Mouse (Mus musculus) midbrain, embryonic 15.5 days (tissue): ENCODE measurements around the gene Trmt112. TPM values are rescaled to one million over a fixed set of nuclear protein-coding genes. Genes with fewer than 3 reads are reported as not detected.

ENCODE experiments used
- ATAC-seq: fragments of 200-750 bp; cut with Nextera tagmentation; replicated peaks from 2 replicates; pipeline ENCODE4 v1.8.0; 2017; ENCODE audit warnings: moderate TSS enrichment
- H3K27ac ChIP-seq: fragments of 300-500 bp; sonication (generic); 2 replicates; pipeline ENCODE4 v1.5.1; 2015; ENCODE audit warnings: mild to moderate bottlenecking, inconsistent platforms
- H3K27me3 ChIP-seq: fragments of 300-500 bp; sonication (generic); replicated peaks from 2 replicates; pipeline ENCODE4 v1.6.1; 2015; ENCODE audit warnings: inconsistent platforms
- H3K36me3 ChIP-seq: fragments of 300-500 bp; sonication (generic); replicated peaks from 2 replicates; pipeline ENCODE4 v1.6.1; 2015; ENCODE audit warnings: inconsistent platforms
- H3K4me1 ChIP-seq: fragments of 300-500 bp; sonication (generic); 2 replicates; pipeline ENCODE4 v1.6.1; 2015; ENCODE audit warnings: inconsistent platforms
- H3K4me2 ChIP-seq: fragments of 300-500 bp; sonication (generic); 2 replicates; pipeline ENCODE4 v1.6.1; 2015; ENCODE audit warnings: inconsistent platforms, mild to moderate bottlenecking, moderate library complexity
- H3K4me3 ChIP-seq: fragments of 300-500 bp; sonication (generic); 2 replicates; pipeline ENCODE4 v1.5.1; 2015; ENCODE audit warnings: mild to moderate bottlenecking, inconsistent platforms
- H3K9ac ChIP-seq: fragments of 300-500 bp; sonication (generic); 2 replicates; pipeline ENCODE4 v1.6.1; 2015; ENCODE audit warnings: mild to moderate bottlenecking, inconsistent platforms
- H3K9me3 ChIP-seq: fragments of 300-500 bp; sonication (generic); 2 replicates; pipeline ENCODE4 v1.6.1; 2016; ENCODE audit warnings: inconsistent platforms
- WGBS: fragments of 180-500 bp; shearing (Covaris S2); methylation state at CpG from one replicate; pipeline ENCODE4 v1.1.7; 2015; ENCODE audit warnings: mixed read lengths; 5-methylcytosine and 5-hydroxymethylcytosine counted together
- polyA plus RNA-seq: library from polyadenylated mRNA; unstranded; fragments of >200 nt; fragmentation: Nextera tagmentation; extraction: Ambion mirVana; gene quantifications from 2 replicates; pipeline ENCODE4 v1.2.1, GENCODE M21; 2015

Gene Trmt112
- polyA plus RNA-seq, 1 experiment from 2014 or later, result 101 TPM

DNA sequence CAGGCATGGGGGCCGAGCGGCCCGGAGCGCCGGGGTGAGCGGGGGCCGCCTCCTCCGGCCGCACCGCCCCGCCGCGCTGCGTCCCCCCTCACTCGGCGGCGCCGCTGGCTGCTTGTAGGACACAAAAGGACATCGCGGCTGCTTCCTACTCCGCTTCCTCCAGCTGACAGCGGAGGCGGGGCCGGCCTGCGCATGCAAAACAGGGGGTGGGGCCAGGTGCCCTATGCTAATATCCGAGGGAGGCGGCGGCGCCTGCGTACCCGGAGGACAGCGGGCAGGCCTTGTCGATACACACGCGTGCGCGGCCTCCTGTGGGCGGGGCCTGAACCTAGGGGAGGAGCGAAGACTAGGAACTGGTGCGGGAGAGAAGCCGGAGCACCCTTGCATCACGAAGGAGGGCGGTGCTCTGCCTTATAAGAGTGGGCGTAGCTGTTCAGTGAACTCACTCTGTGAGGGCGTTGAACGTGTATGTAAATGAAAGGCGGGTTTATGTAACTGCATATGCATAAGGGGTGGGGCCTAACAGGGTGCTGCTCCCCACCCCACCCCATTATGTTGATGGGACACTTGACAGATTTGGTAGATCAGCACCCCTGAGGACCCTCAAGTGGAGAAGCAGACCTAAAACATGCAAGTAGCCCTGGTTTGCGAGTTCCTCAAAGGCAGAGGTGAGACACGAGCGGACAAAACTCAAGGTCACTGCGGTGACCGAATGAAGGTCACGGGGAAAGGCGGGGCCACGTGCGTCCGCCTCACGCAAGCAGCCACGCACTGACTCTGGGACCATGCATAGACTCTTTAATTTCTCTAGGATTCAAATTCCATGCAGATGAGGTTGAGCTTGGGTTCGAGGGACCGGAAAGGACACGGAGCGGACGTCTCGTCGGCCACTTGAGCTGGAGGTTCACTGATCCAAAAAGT is 12.4 kb downstream of the Trmt112 start, which contains the start of gene Esrra:
TSS of gene Esrra (minus strand) at position 167 of the 921 bp plus-strand sequence.
- under 1% methylated on average over 66 of the region's 66 CpGs for WGBS

DNA sequence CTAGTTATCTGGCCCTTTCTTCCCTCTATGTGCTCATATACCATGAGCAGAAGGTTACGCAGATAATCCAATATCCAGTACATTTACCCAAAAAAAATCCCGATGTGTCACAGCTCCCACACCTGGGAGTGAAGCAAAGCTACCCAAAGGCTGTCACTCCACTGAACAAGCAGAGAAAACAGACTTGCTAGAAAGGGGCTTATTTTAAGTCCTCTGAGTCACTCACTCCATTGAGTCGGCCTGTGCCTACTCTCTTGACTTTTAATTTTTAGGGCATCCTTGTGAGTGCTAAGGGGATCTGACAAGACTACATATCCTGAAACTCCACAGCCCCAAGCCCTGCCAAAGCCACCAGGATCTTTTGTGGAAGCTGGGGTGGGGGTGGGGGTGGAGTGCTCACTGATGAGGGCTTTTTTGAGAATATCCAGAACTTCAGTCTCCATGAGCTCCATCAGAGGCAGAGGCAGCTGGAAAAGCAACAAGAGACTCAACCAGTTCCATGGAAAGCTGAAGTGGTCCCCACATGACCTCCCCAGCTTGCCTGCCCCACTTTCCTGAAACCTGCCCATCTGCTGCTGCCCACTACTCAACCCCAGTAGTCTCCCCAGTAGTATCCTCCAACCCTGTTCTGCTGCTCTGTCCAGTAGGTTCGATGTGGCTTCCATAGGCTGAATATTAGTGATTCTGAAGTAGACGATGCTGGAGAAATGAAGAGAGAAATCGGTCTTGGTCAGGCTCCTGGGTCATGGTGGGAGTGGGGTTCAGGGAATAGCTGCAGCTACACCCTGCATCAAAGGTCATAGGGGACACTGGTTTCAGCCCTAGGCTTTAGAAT is 13.6 kb downstream of the Trmt112 start:
- peaks cover 54% of the 10 kb centered on the region for H3K27me3 ChIP-seq
- H3K4me2 ChIP-seq, result peak overlapping the region; percentile 96; the same call in 1 of the 2 replicates

More for the DNA sequence above, 12.4 kb downstream of the Trmt112 start, which contains the start of gene Esrra:
- Histone ChIP-seq H3K9ac (peak within 1 kb of the TSS; percentile 94), H3K27ac (peak within 1 kb of the TSS; percentile 83), H3K4me2 (peak within 1 kb of the TSS; percentile 96), H3K9me3 (no peaks in the 10 kb centered on the region), H3K27me3 (peaks cover 42% of the 10 kb centered on the region), H3K4me3 (peak within 1 kb of the TSS; percentile 83), H3K4me1 (peaks cover 35% of the 10 kb centered on the region), H3K36me3 (no peaks in the 10 kb centered on the region)
- peak; percentile 95 for ATAC-seq

DNA sequence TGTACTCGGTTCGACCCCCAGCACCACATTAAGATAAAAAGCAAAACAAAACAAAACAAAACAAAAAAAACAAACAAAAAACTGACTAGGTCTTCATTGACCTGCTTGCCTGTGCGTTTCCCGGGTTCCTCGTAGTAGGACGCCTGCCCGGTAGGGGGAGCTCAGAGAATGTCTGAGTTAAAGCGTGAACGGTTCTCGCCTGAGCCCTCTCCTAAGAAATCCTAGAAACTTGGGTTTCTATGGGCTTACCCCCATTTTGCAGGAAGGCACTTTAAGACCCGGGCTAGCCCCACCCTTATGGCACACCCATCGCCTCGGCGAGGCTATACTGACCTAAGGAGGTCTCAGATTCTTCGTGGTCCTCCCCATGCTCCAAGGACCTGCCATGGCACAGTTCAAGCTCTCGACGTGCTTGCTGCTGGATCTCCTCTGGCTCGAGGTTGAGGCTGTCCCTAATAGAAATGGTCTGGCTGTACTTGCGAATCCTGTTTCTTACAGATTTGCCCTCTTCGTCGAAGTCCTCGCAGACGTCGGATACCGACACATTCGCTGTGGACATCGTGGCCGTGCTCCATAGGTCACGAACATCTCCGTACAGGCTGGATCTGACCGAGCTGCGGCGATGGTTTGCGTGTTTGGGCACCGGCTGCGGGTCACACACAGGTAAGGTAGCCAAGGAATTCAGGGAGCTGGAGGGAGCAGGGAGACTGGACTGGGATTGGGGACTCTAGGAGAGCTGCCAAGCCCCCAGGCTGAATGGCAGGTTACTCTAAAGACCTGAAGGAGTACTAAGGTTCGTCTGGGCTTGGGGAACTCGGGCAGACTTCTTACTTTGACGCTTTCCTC is 15.2 kb downstream of the Trmt112 start:
- Histone ChIP-seq H3K4me2 (0 out of 2 replicates have a peak overlapping the region, but pooled peaks have one; percentile 14), H3K27ac (no peak overlapping the region), H3K27me3 (peaks cover 65% of the 10 kb centered on the region), H3K36me3 (no peaks in the 10 kb centered on the region), H3K4me1 (peaks cover 34% of the 10 kb centered on the region), H3K9me3 (no peaks in the 10 kb centered on the region), H3K4me3 (peak overlapping the region; percentile 10; the same call in 1 of the 2 replicates), H3K9ac (no peak overlapping the region)
- 4% methylated on average over 39 of the region's 39 CpGs for WGBS
- no peak for ATAC-seq

More for the DNA sequence above, 13.6 kb downstream of the Trmt112 start:
- peaks cover 40% of the 10 kb centered on the region for H3K4me1 ChIP-seq
- no peak overlapping the region for H3K9ac ChIP-seq
- WGBS, result 60% methylated on average over 6 of the region's 6 CpGs
- 0 out of 2 replicates have a peak overlapping the region, but pooled peaks have one; percentile 83 for H3K4me3 ChIP-seq
- H3K36me3 ChIP-seq, result no peaks in the 10 kb centered on the region
- H3K9me3 ChIP-seq, result no peaks in the 10 kb centered on the region
- no peak overlapping the region for H3K27ac ChIP-seq
- ATAC-seq, result no peak

DNA sequence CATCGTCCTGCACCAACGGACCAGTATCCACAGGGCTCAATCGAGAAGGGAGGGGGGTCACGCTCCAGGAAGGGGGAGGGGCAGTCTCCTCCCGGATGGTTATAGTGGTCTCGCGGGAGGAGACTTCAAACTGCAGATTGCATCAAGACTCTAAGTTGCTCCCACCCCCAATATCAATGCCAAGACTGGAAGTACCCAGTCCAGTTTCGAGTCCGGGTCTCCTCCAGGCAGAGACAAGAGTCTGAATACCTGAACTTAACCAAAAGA is 15.7 kb downstream of the Trmt112 start, which contains the start of gene Catsperz:
TSS of gene Catsperz (minus strand) at position 74 of the 267 bp plus-strand sequence.
- H3K4me2 ChIP-seq, result 0 out of 2 replicates have a peak within 1 kb of the TSS, but pooled peaks have one; percentile 14
- ATAC-seq, result no peak
- no peak within 1 kb of the TSS for H3K27ac ChIP-seq
- H3K9me3 ChIP-seq, result no peaks in the 10 kb centered on the region
- peak within 1 kb of the TSS; percentile 10; the same call in 1 of the 2 replicates for H3K4me3 ChIP-seq
- no peaks in the 10 kb centered on the region for H3K36me3 ChIP-seq
- peaks cover 28% of the 10 kb centered on the region for H3K4me1 ChIP-seq
- peaks cover 69% of the 10 kb centered on the region for H3K27me3 ChIP-seq
- WGBS, result 4% methylated on average over 9 of the region's 9 CpGs
- no peak within 1 kb of the TSS for H3K9ac ChIP-seq

DNA sequence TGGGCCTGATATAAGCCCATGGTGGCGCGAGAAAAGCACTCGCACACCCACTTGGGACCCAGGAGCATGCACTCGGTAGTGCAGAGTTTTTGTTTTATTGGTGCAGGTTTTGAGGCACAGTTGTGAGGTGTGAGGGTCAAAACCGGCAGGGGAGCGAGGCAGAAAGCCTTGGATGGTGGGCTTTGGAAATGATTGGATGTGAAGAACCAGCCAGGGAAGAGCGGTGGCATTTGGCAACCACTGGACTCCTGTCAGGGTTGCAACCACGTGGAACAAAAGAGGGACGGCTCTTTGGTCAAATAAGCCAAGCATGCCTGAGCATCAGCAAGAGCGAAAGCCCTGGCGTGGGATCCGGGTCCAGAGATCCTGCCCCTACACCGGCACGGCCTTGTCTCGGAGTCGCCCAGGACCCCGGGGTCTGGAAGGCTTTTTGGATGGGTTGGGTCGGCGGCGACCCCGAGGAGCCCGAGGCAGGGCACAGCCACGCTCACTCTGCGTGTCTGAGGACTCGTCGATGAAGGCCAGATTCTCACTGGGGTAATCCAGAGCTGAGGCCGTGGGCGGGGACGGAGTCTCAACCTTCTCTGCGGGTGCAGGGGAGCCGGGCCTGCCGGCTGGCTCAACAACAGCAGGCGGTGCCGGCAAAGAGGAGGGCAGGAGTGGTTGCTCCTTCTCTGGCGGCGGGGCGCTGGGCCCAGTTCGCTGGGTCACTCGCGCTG is 16.3 kb downstream of the Trmt112 start:
- Histone ChIP-seq H3K27me3 (peaks cover 72% of the 10 kb centered on the region), H3K4me1 (peaks cover 23% of the 10 kb centered on the region), H3K36me3 (no peaks in the 10 kb centered on the region), H3K4me2 (no peak overlapping the region), H3K27ac (no peak overlapping the region), H3K9ac (no peak overlapping the region), H3K4me3 (no peak overlapping the region), H3K9me3 (no peaks in the 10 kb centered on the region)
- 5% methylated on average over 40 of the region's 40 CpGs for WGBS
- ATAC-seq, result no peak

DNA sequence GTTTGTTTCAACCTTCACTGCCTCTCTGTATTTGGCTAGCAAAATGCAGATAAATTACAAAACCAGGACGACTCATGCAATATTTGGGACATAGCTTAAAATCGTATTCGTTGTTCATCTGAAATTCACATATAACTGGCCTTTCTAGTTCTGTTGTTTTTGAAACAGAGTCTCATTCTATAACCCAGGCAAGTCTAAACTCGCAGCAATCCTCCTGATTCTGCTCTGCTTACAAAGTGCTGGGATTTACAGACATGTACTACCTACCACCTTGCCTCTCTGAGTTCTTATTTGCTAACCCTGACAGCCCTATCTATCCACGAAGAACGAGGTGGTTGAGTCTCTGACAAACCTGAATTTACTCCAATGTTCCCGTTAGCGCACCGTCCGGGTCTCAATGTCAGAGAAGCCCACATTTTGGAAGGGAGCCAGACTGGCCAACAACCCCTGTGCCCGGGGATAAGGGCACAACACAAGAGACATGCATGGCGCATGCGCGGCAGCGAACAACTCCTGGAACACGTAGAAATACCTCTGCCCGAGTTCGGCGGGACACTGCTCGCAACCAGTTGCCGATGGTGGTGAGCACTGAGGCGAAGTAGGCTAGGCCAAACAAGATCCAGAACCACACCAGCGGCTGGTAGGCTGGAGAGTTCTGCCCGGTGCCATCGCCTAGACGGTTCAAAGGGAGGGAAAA is 17.2 kb downstream of the Trmt112 start:
- 11% methylated on average over 26 of the region's 26 CpGs for WGBS
- no peak for ATAC-seq
- Histone ChIP-seq H3K4me1 (peaks cover 20% of the 10 kb centered on the region), H3K27me3 (peaks cover 82% of the 10 kb centered on the region), H3K4me3 (peak overlapping the region; percentile 18), H3K9me3 (no peaks in the 10 kb centered on the region), H3K4me2 (peak overlapping the region; percentile 39), H3K27ac (no peak overlapping the region), H3K36me3 (no peaks in the 10 kb centered on the region), H3K9ac (no peak overlapping the region)

DNA sequence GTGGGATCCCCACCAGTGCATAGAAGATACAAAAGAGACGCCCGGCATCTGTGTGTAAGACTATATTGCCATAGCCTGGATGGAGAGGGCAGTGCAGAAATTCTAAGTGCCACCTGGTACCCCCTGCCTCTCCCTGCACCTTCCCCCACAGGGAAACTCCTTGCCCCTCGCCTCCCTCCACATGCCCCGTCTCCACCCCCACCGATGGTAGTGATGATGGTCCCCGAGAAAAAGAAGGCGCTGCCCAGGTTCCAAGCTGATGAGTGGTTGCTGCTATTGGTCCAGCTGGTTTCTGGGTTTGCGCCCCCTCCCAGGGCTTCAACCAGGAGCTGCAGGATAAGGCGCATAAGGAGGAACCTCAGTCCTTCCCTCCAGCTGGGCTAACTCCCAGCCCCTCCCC is 18.6 kb downstream of the Trmt112 start:
- WGBS, result 6% methylated on average over 9 of the region's 9 CpGs

DNA sequence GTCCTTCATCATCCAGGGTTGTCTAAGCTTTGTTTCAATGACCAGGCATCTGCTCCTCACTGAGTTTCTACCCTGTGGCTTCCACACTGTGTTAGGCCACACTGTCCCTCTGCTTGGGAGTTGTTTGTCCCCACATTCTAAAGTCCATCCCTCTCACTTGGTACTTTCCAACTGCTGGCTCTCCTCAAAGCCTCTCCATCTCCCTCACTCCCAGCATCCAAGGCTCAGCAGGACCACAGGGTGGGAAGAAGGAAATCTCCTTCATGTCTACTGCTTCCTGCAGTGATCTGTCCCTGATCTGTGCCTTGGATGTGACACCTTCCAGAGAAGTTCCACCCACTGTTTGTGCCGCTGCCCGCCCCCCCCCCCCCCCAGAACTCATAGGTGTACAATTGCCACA is 21.5 kb downstream of the Trmt112 start:
- Histone ChIP-seq H3K4me3 (no peak overlapping the region), H3K9me3 (no peaks in the 10 kb centered on the region), H3K27me3 (peaks cover 88% of the 10 kb centered on the region), H3K4me1 (peaks cover 25% of the 10 kb centered on the region), H3K4me2 (no peak overlapping the region), H3K27ac (no peak overlapping the region), H3K9ac (no peak overlapping the region), H3K36me3 (no peaks in the 10 kb centered on the region)
- ATAC-seq, result no peak
- WGBS, result 10% methylated on average over 2 of the region's 2 CpGs

More for the DNA sequence above, 18.6 kb downstream of the Trmt112 start:
- Histone ChIP-seq H3K4me2 (no peak overlapping the region), H3K36me3 (no peaks in the 10 kb centered on the region), H3K4me1 (peaks cover 15% of the 10 kb centered on the region), H3K27ac (no peak overlapping the region), H3K27me3 (peaks cover 90% of the 10 kb centered on the region), H3K4me3 (no peak overlapping the region), H3K9ac (no peak overlapping the region), H3K9me3 (no peaks in the 10 kb centered on the region)
- no peak for ATAC-seq

DNA sequence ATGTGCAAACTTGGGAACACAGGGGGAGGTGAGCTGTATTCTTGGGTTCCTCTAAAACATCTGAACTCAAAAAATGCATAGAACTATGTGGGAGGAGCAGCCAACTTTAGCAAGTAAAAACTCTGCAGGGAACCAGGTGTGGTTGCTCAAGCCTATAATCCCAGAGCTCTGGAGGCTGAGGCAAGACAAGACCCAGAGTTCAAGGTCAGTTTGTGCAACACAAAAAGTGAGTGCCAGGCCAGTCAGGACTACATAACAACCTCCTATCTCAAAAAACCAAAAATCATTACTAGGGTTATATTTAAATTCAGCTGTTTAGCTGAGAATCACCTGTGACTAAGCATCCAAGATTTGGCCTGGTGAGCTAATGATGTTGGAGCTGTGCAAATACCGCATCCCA is 22.5 kb downstream of the Trmt112 start:
- Histone ChIP-seq H3K9ac (no peak overlapping the region), H3K4me1 (peaks cover 22% of the 10 kb centered on the region), H3K4me2 (no peak overlapping the region), H3K36me3 (no peaks in the 10 kb centered on the region), H3K4me3 (no peak overlapping the region), H3K27me3 (peaks cover 86% of the 10 kb centered on the region), H3K27ac (no peak overlapping the region), H3K9me3 (no peaks in the 10 kb centered on the region)
- 67% methylated on average over 1 of the region's 1 CpGs for WGBS
- no peak for ATAC-seq

DNA sequence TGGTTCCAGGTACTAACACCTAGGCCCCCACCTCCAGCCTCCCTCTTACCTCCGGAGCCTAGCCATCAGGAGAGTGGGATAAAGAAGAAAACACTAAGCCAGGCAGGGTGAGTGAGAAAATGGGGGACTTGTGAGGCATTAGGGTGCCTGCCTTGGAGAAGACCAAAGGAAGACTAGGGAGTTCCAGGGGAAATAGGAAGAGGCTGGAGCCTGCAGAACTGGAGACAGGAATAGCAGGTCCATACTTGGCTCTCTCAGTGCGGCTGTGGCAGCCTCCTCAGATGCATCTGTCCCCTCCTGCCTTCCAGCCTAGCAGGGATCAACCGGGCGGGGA is 23.6 kb downstream of the Trmt112 start:
- Histone ChIP-seq H3K4me3 (peak overlapping the region; percentile 42), H3K4me2 (peak overlapping the region; percentile 77), H3K27ac (no peak overlapping the region), H3K9ac (no peak overlapping the region), H3K9me3 (no peaks in the 10 kb centered on the region), H3K27me3 (peaks cover 75% of the 10 kb centered on the region), H3K4me1 (peaks cover 17% of the 10 kb centered on the region), H3K36me3 (no peaks in the 10 kb centered on the region)
- no peak for ATAC-seq
- 15% methylated on average over 4 of the region's 4 CpGs for WGBS
